ENCODE assay signal across 7 mouse cellular contexts in genomic region chr10:31445291-31446124, GRCm38 (mm10). TPM values are rescaled to one million over a fixed set of nuclear protein-coding genes. Genes with fewer than 3 reads are reported as not detected.
A peak's percentile ranks its signal among the peaks of the same experiment; 100 is the strongest.
DNase-seq lines count a peak whose midpoint lies in the region; ATAC-seq lines count a peak whose summit lies in the region.

Gene Tpd52l1 (minus strand): TSS chr10:31445958.

- H3K27ac ChIP-seq in embryonic facial prominence, embryonic 13.5 days: peak within 1 kb of the TSS; percentile 16; the same call in 1 of the 2 replicates
- no peak within 1 kb of the TSS for H3K27ac ChIP-seq in limb, embryonic 11.5 days (replicated peaks; ENCODE audit: low read depth, low read length)
- H3K27ac ChIP-seq in midbrain, embryonic 13.5 days: no peak within 1 kb of the TSS

- no peaks in the 10 kb centered on the region for H3K27me3 ChIP-seq in embryonic facial prominence, embryonic 13.5 days
- no peaks in the 10 kb centered on the region for H3K27me3 ChIP-seq in limb, embryonic 11.5 days (ENCODE audit: control insufficient read depth, insufficient read depth, low read length)
- 0 out of 2 replicates have a peak, but pooled peaks cover 4% of the 10 kb centered on the region for H3K27me3 ChIP-seq in midbrain, embryonic 13.5 days

- under 1% methylated on average over 59 of the region's 59 CpGs for WGBS in embryonic facial prominence, embryonic 13.5 days
- 1% methylated on average over 59 of the region's 59 CpGs for WGBS in limb, embryonic 11.5 days
- WGBS in midbrain, embryonic 13.5 days: 2% methylated on average over 56 of the region's 59 CpGs

- no peaks in the 10 kb centered on the region for H3K36me3 ChIP-seq in embryonic facial prominence, embryonic 13.5 days
- no peaks in the 10 kb centered on the region for H3K36me3 ChIP-seq in limb, embryonic 11.5 days (ENCODE audit: control insufficient read depth, insufficient read depth, low read length)
- no peaks in the 10 kb centered on the region for H3K36me3 ChIP-seq in midbrain, embryonic 13.5 days

- ATAC-seq in embryonic facial prominence, embryonic 13.5 days (ENCODE audit: insufficient number of reproducible peaks, insufficient read depth, low FRiP score, low TSS enrichment, low read depth): peak; percentile 95
- peak; percentile 98 for ATAC-seq in limb, embryonic 11.5 days (ENCODE audit: insufficient number of reproducible peaks, low FRiP score, low TSS enrichment, low read depth)
- ATAC-seq in midbrain, embryonic 13.5 days: peak; percentile 100

- H3K4me2 ChIP-seq in embryonic facial prominence, embryonic 13.5 days: peak within 1 kb of the TSS; percentile 81
- H3K4me2 ChIP-seq in limb, embryonic 11.5 days (ENCODE audit: low read depth, severe bottlenecking): peak within 1 kb of the TSS; percentile 74
- peak within 1 kb of the TSS; percentile 80 for H3K4me2 ChIP-seq in midbrain, embryonic 13.5 days (replicated peaks)

- peak within 1 kb of the TSS; percentile 76 for H3K9ac ChIP-seq in embryonic facial prominence, embryonic 13.5 days
- H3K9ac ChIP-seq in limb, embryonic 11.5 days (ENCODE audit: low read length): peak within 1 kb of the TSS; percentile 51
- H3K9ac ChIP-seq in midbrain, embryonic 13.5 days (replicated peaks): peak within 1 kb of the TSS; percentile 68

- peak; percentile 90 for DNase-seq in brain, adult 2 months (ENCODE audit: low read depth, low spot score)
- peak; percentile 54 for DNase-seq in heart, adult 8-10 months (ENCODE audit: low spot score)
- peak; percentile 84 to 89 for DNase-seq in kidney, adult 8-10 months
- peak; percentile 93 for DNase-seq in limb, embryonic 11.5 days (ENCODE audit: low spot score)
- DNase-seq in spleen, postnatal 10 days (ENCODE audit: low spot score in 2 of 2): peak; percentile 12 to 64

- H3K9me3 ChIP-seq in embryonic facial prominence, embryonic 13.5 days: no peaks in the 10 kb centered on the region
- H3K9me3 ChIP-seq in limb, embryonic 11.5 days (ENCODE audit: control insufficient read depth, low read length): no peaks in the 10 kb centered on the region
- H3K9me3 ChIP-seq in midbrain, embryonic 13.5 days: no peaks in the 10 kb centered on the region

- H3K4me1 ChIP-seq in embryonic facial prominence, embryonic 13.5 days: peaks cover 7% of the 10 kb centered on the region
- H3K4me1 ChIP-seq in limb, embryonic 11.5 days (ENCODE audit: control insufficient read depth, insufficient read depth, low read length): no peaks in the 10 kb centered on the region
- peaks cover 3% of the 10 kb centered on the region; the same call in 1 of the 2 replicates for H3K4me1 ChIP-seq in midbrain, embryonic 13.5 days (replicated peaks)

- H3K4me3 ChIP-seq in embryonic facial prominence, embryonic 13.5 days: peak within 1 kb of the TSS; percentile 61
- H3K4me3 ChIP-seq in limb, embryonic 11.5 days (ENCODE audit: low read depth, low read length): peak within 1 kb of the TSS; percentile 58
- H3K4me3 ChIP-seq in midbrain, embryonic 13.5 days (replicated peaks): peak within 1 kb of the TSS; percentile 65

RNA-seq across cellular contexts. Expression of gene Tpd52l1, which starts in this region (rescaled TPM):
- 41.6 and 42.1 TPM in 2 replicates for polyA plus RNA-seq in embryonic facial prominence, embryonic 13.5 days (2015; fragmentation: Nextera tagmentation; extraction: Ambion mirVana)
- total RNA-seq in heart, adult 8-10 months (2022): 10 to 100 TPM in 1 of 4 experiments, 1 to 10 TPM in 3; 5.5 to 10.4 (median 9.0) TPM
- polyA plus RNA-seq in limb, embryonic 11.5 days (2014; fragmentation: Nextera tagmentation; extraction: Ambion mirVana): 39.2 and 42.7 TPM in 2 replicates
- 18.1 and 20.4 TPM in 2 replicates for polyA plus RNA-seq in midbrain, embryonic 13.5 days (2015; fragmentation: Nextera tagmentation; extraction: Ambion mirVana)

Comparison
In these comparisons a context has a peak if more than half of its experiments do, and no peak if none do; other contexts are left out.
1. DNase-seq: peak in every context shown above with its lines; median percentile 93 in limb, embryonic 11.5 days; 90 in brain, adult 2 months; 86 in kidney, adult 8-10 months; 54 in heart, adult 8-10 months; 38 in spleen, postnatal 10 days.